Mouse (Mus musculus) kidney, adult 10 weeks (tissue): ENCODE results near the gene Ppp3r1. TPM values are rescaled to one million over a fixed set of nuclear protein-coding genes. Genes with fewer than 3 reads are reported as not detected.

Source experiments
- polyA plus RNA-seq: library from polyadenylated mRNA; stranded (reverse); fragments of 350-450 nt; fragmentation: Illumina TruSeq; extraction: RNeasy Lipid Tissue Mini Kit (QIAGEN cat#74804); gene quantifications from one replicate; pipeline ENCODE4 v1.2.3, GENCODE M21; 2014; ENCODE audit warnings: low read depth, low replicate concordance

Ppp3r1 gene
- 254 TPM for polyA plus RNA-seq

DNA sequence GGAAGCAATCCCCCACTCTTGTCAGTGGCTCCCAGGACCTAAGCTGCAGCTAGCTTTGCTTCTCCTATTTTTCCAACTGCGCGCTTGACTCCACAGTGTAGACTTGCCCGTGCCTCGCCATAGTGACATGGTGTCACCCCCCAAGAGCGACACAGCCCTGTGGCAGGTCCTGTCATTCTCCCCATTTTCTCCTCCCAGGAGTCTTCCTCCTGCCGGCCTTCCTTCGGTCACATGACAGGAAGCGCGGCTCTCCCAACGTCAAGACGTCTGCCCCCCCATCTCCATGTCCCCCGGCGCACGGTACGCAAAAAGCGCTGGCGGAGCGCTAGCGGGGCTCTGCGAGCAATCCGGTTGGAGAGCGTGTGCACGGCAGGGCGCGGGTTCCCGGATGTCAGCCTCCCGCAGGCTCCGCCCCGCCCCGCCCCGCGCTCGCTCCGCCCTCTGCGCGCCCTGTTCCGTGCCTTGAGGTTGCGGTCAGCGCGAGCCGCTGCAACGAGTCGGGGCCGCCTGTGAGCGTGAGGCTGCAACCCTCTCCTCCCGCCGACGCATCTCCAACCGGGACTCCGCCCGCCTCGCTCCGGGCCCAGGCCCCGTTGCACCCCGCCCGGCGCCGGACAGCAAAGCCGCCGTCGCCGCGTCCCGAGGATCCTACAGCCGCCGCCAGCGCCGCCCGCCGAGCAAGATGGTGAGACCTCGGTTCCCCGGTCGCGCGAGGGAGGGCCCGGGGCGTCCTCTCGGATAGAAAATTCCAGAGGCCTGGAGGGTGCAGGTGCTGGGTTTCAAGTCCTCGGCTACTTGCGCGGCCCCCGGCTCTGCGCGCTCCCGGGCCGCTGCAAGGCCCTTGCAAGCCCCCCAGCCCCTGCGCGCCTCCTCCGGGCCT, at the start of gene Ppp3r1:
TSS of gene Ppp3r1 (plus strand) at position 406 of the 880 bp plus-strand sequence.

DNA sequence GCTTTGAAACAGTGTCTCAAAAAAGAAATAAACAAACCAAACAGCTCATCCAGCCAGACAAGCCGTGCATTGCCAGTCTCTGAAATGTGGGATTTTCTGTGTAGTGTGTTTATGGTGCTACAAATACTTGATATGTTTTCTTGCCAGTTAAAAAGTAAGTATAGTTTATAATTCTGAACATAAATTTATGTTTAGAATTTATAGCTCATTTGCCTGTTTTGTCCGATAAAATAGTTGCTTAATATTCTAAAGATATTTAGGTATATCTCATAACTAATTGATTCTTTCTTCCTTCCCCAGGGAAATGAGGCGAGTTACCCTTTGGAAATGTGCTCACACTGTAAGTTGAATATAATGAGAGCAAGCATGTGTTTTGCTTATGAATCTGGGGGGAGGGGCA, 22.7 kb downstream of the Ppp3r1 start, which contains the start of gene Wdr92:
TSS of gene Wdr92 (plus strand) at position 301 of the 400 bp plus-strand sequence.

DNA sequence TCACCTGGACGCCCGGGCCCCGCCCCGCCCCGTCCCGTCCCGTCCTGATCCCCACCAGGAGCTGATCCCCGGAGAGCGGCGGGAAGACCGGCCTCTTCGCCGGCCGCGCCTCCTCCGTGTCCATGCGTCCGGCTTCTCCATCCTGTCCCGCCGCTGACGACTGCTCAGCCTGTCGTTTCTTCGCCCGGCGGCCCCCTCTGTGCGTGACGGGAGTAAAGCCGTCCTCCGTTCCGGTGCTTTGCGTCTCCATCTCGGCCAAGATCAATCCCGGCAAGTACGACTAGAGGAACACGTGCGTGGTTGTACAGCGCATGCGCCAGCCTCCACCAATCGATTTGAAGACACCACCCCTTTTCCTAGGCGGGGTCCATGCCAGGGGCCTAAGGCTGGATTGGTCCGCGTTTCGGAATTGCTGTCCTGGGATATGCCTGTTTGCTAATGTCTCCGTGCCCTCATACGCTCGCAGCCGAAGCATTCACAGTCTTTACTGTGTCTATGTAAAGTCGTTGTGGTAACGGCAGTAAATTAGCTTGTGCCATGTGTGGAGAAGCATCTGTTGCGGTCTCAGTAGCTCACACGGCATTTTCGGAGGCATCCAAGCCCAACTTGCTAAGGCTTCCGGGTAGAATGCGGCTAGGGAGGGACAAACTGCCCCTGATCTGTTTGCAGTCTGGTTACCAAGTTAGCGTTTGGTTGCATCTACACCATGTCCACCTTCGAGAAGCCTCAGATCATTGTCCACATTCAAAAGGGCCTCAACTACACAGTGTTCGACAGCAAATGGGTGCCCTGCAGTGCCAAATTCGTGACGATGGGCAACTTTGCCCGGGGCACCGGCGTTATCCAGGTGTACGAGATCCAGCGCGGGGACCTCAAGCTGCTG, 52.4 kb downstream of the Ppp3r1 start, which contains the start of gene Pno1:
TSS of gene Pno1 (minus strand) at position 311 of the 883 bp plus-strand sequence.

Other genes starting within 250 kb of the Ppp3r1 start
- gene Fbxo48, start 207.9 kb upstream of the Ppp3r1 start, polyA plus RNA-seq, result 0.32 TPM
- gene Cnrip1, start 107.7 kb upstream of the Ppp3r1 start, polyA plus RNA-seq, result 4.2 TPM
- 4.4 TPM for gene Plek, start 106.9 kb upstream of the Ppp3r1 start, polyA plus RNA-seq
- gene Wdr92, start 22.8 kb downstream of the Ppp3r1 start, polyA plus RNA-seq, result 16.7 TPM
- 127 TPM for gene Pno1, start 52.3 kb downstream of the Ppp3r1 start, polyA plus RNA-seq
- gene C1d, start 98.3 kb downstream of the Ppp3r1 start, polyA plus RNA-seq, result 131 TPM